18 mouse cellular contexts compared by ENCODE assay signal in genomic region chr13:63291016-63291415, GRCm38 (mm10).
DNase-seq lines count a peak whose midpoint lies in the region; TF ChIP-seq lines count a peak whose summit lies in the region.
"Had no signal": no experiment of that assay in that cellular context is flagged by ENCODE, and none has a peak within 500 bp of the region (broad histone marks: within the 10 kb centered on the region; RNA-seq: fewer than 3 reads in every experiment).

No protein-coding gene starts in this region.

- peaks cover 19% of the 10 kb centered on the region for H3K36me3 ChIP-seq in liver, adult 2 months (ENCODE audit: control insufficient read depth, insufficient read depth, low read length)

- peaks cover 46% of the 10 kb centered on the region for H3K4me1 ChIP-seq in liver, adult 2 months (ENCODE audit: control insufficient read depth, insufficient read depth, low read length)

- peak overlapping the region; percentile 81 for H3K27ac ChIP-seq in liver, adult 2 months (replicated peaks; ENCODE audit: insufficient read depth, low read depth, low read length)
- H3K27ac ChIP-seq: embryonic facial prominence, embryonic 12.5 days; forebrain, embryonic 12.5 days; heart, embryonic 13.5 days; hindbrain, embryonic 12.5 days had no signal

- WGBS in liver, adult 2 months, result 45% methylated on average over 6 of the region's 6 CpGs

- peak overlapping the region; percentile 39; the same call in 1 of the 2 replicates for H3K9ac ChIP-seq in liver, adult 2 months (ENCODE audit: low read depth, low read length)
- H3K9ac ChIP-seq: embryonic facial prominence, embryonic 12.5 days; forebrain, embryonic 12.5 days; heart, embryonic 13.5 days; hindbrain, embryonic 12.5 days had no signal

- TF ChIP-seq CTCF in liver, adult 2 months (IDR thresholded peaks at IDR 0.05; ENCODE audit: low read depth, low read length), result no peak

- peak; percentile 83 for DNase-seq in adrenal gland, adult 8-10 months
- DNase-seq in adrenal gland, postnatal 4 days (ENCODE audit: low spot score in 2 of 2), result no peak
- DNase-seq in liver, adult 2 months (ENCODE audit: extremely low read depth, low read depth, low spot score), result peak; percentile 92
- DNase-seq in liver (no peak), adipocyte (ENCODE audit: low spot score) (peak; percentile 74)
- peak; percentile 76 to 80 for DNase-seq in adrenal gland, postnatal 36 days
- no peak for DNase-seq in c-Kit-positive CD71-positive TER-119-positive erythroid progenitor cells, embryonic 14.5 days (ENCODE audit: low spot score)
- no peak for DNase-seq in kidney, postnatal 10 days
- DNase-seq: cerebellum, adult 11 months; cerebellum, adult 8-10 months; cerebellum, postnatal 14 days; embryo, embryonic 11 days; gastrocnemius, postnatal 14 days; heart, postnatal 4 days had no signal

- H3K27me3 ChIP-seq in liver, adult 2 months (ENCODE audit: control insufficient read depth, insufficient read depth, low read length), result no peaks in the 10 kb centered on the region
- H3K27me3 ChIP-seq: embryonic facial prominence, embryonic 12.5 days; heart, embryonic 13.5 days had no signal

- peaks cover 14% of the 10 kb centered on the region for H3K79me2 ChIP-seq in liver, adult 2 months (ENCODE audit: control insufficient read depth, insufficient read depth, low read length)

- H3K4me3 ChIP-seq in liver, adult 2 months (ENCODE audit: insufficient read depth, low read depth, low read length), result no peak overlapping the region
- H3K4me3 ChIP-seq: embryonic facial prominence, embryonic 12.5 days; forebrain, embryonic 12.5 days; heart, embryonic 13.5 days; hindbrain, embryonic 12.5 days had no signal

- no peak for TF ChIP-seq POLR2A in liver, adult 2 months (IDR thresholded peaks at IDR 0.05; ENCODE audit: extremely low read depth, insufficient read depth, low read length)

Comparison
In these comparisons a context has a peak if more than half of its experiments do, and no peak if none do; other contexts are left out.
1. DNase-seq: peak in adrenal gland, adult 8-10 months (single experiment), liver, adult 2 months (single experiment), adipocyte (single experiment) and adrenal gland, postnatal 36 days (2 of 2); none in adrenal gland, postnatal 4 days (0 of 2), liver (single experiment), c-Kit-positive CD71-positive TER-119-positive erythroid progenitor cells, embryonic 14.5 days (single experiment) and kidney, postnatal 10 days (single experiment).